Mouse (Mus musculus): Measurements from ENCODE around the gene Rpia.

DNA sequence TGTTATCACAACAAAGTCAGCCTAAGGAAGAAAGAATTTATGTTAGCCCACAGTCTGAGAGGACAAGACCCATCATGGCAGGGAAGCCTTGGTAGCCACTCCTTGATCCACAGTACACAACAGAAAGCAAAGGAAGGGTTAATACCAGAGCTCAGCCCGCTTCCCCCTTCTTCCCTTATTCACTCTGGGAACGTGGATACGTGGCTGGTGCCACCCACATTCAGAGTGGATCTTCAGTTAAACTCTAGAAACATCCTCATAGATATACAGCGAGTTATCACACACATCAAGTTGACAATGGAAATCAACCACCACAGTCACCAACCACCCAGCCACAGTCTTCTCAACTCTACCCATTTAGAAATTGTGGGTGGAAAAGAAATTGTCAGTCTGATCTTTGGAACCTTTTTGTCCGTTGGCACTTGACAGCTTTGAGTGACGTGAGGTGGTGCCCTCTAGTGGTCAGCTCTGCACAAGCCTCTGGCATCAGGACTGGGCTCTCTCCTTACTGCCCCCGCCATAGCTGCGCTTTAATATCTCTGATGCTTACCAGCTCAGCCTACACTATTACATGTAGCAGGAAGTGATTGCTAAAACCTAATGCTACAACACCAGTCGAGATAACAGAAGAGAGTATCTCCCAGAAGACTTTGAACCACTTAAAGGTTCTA, 5.7 kb upstream of the Rpia start:
- TF ChIP-seq CHD2 (IDR thresholded peaks at IDR 0.05; ENCODE audit: low read depth, low read length): no peak
- TF ChIP-seq MAFK (IDR thresholded peaks at IDR 0.05; ENCODE audit: insufficient read depth, low read depth, low read length): no peak
- TF ChIP-seq HCFC1 (IDR thresholded peaks at IDR 0.05; ENCODE audit: borderline replicate concordance, insufficient read depth, low read length): no peak
- TF ChIP-seq ZC3H11A (IDR thresholded peaks at IDR 0.05; ENCODE audit: borderline replicate concordance, low read depth, low read length): no peak
- no peak for TF ChIP-seq ZNF384 (IDR thresholded peaks at IDR 0.05; ENCODE audit: low read depth, low read length)
